In the genomic region with DNA sequence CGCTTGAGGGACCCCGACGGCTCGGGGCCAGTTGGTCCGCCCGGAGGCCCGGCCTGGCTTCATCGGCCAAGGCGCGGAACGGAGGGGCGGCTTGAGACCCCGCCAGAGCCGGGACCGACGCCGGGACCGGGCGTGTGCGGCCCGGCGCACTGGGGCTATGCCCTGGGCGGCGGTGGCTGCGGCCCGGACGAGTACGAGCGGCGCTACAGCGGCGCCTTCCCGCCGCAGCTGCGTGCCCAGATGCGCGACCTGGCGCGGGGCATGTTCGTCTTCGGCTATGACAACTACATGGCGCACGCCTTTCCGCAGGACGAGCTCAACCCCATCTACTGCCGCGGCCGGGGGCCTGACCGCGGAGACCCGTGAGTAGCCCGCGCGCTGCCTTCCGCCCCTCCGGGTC, we compare ENCODE assay signal across 8 mouse cellular contexts. TPM values are rescaled to one million over a fixed set of nuclear protein-coding genes. Genes with fewer than 3 reads are reported as not detected.
A peak's percentile ranks its signal among the peaks of the same experiment; 100 is the strongest.
DNase-seq lines count a peak whose midpoint lies in the region; ATAC-seq lines count a peak whose summit lies in the region.

No protein-coding gene starts in this region.

- H3K4me2 ChIP-seq in heart, embryonic 13.5 days: peak overlapping the region; percentile 89
- peak overlapping the region; percentile 65 for H3K4me2 ChIP-seq in stomach, embryonic 15.5 days

- no peaks in the 10 kb centered on the region for H3K27me3 ChIP-seq in heart, embryonic 13.5 days (replicated peaks)
- H3K27me3 ChIP-seq in megakaryocyte, embryonic 14.5 days (replicated peaks): no peaks in the 10 kb centered on the region
- H3K27me3 ChIP-seq in stomach, embryonic 15.5 days (replicated peaks): no peaks in the 10 kb centered on the region

- H3K9me3 ChIP-seq in heart, embryonic 13.5 days: no peaks in the 10 kb centered on the region
- no peaks in the 10 kb centered on the region for H3K9me3 ChIP-seq in megakaryocyte, embryonic 14.5 days
- no peaks in the 10 kb centered on the region for H3K9me3 ChIP-seq in stomach, embryonic 15.5 days

- peak overlapping the region; percentile 64 for H3K27ac ChIP-seq in heart, embryonic 13.5 days (replicated peaks)
- H3K27ac ChIP-seq in stomach, embryonic 15.5 days: peak overlapping the region; percentile 70

- peak overlapping the region; percentile 94 for H3K9ac ChIP-seq in heart, embryonic 13.5 days
- peak overlapping the region; percentile 75 for H3K9ac ChIP-seq in stomach, embryonic 15.5 days

- H3K36me3 ChIP-seq in heart, embryonic 13.5 days: peaks cover 7% of the 10 kb centered on the region
- peaks cover 44% of the 10 kb centered on the region for H3K36me3 ChIP-seq in megakaryocyte, embryonic 14.5 days (replicated peaks; ENCODE audit: low read length)
- no peaks in the 10 kb centered on the region for H3K36me3 ChIP-seq in stomach, embryonic 15.5 days

- H3K4me3 ChIP-seq in heart, embryonic 13.5 days: peak overlapping the region; percentile 96
- H3K4me3 ChIP-seq in megakaryocyte, embryonic 14.5 days (replicated peaks): peak overlapping the region; percentile 91
- H3K4me3 ChIP-seq in stomach, embryonic 15.5 days (replicated peaks): peak overlapping the region; percentile 85

- WGBS in heart, embryonic 13.5 days: 0% methylated on average over 52 of the region's 56 CpGs
- under 1% methylated on average over 56 of the region's 56 CpGs for WGBS in stomach, embryonic 15.5 days

- ATAC-seq in heart, embryonic 13.5 days (ENCODE audit: extremely low read depth, insufficient number of reproducible peaks, low FRiP score, low TSS enrichment): peak; percentile 26
- peak; percentile 10 for ATAC-seq in stomach, embryonic 15.5 days (ENCODE audit: insufficient read depth, low FRiP score, low read depth)

- peak; percentile 29 for DNase-seq in adrenal gland, adult 8-10 months
- DNase-seq in adrenal gland, adult 2 months: no peak
- peak; percentile 75 for DNase-seq in CD4-positive, CD25-positive, alpha-beta regulatory T cell, adult 2 months (ENCODE audit: low read depth, low spot score)
- DNase-seq in cerebellum, postnatal 36 days: peak; percentile 25 to 32
- peak; percentile 52 for DNase-seq in kidney, postnatal 14 days

- H3K4me1 ChIP-seq in heart, embryonic 13.5 days: peaks cover 23% of the 10 kb centered on the region
- peaks cover 72% of the 10 kb centered on the region for H3K4me1 ChIP-seq in megakaryocyte, embryonic 14.5 days
- H3K4me1 ChIP-seq in stomach, embryonic 15.5 days: peaks cover 8% of the 10 kb centered on the region; the same call in 1 of the 2 replicates

RNA-seq across cellular contexts. Expression of a gene that starts 0.4 kb away (rescaled TPM):
- total RNA-seq in adrenal gland, adult 8-10 months (2022): 10 to 100 TPM; 47.9 to 57.0 (median 51.4) TPM
- total RNA-seq in adrenal gland, adult 2 months (2021): 10 to 100 TPM; 37.3 to 53.9 TPM
- polyA plus RNA-seq in adrenal gland, adult 2 months (2012; rRNA removed): 24.5 and 29.4 TPM in 2 replicates
- polyA plus RNA-seq in heart, embryonic 13.5 days (2015; fragmentation: Nextera tagmentation; extraction: Ambion mirVana): 10.2 and 14.1 TPM in 2 replicates
- polyA plus RNA-seq in megakaryocyte, embryonic 14.5 days (2012; ENCODE audit: insufficient read depth, low replicate concordance): 26.4 and 31.0 TPM in 2 replicates
- 71.9 and 82.5 TPM in 2 replicates for polyA plus RNA-seq in stomach, embryonic 15.5 days (2015; fragmentation: Nextera tagmentation; extraction: Ambion mirVana)

RNA-seq across cellular contexts. Expression of a gene that starts 46.0 kb away (rescaled TPM):
- 100 to 1,000 TPM in 2 of 4 experiments, 10 to 100 TPM in 2; 96.7 to 128 (median 110) TPM for total RNA-seq in adrenal gland, adult 8-10 months (2022)
- total RNA-seq in adrenal gland, adult 2 months (2021): 100 to 1,000 TPM; 120 to 128 TPM
- 12.6 and 12.7 TPM in 2 replicates for polyA plus RNA-seq in adrenal gland, adult 2 months (2012; rRNA removed)
- polyA plus RNA-seq in heart, embryonic 13.5 days (2015; fragmentation: Nextera tagmentation; extraction: Ambion mirVana): 57.8 and 63.2 TPM in 2 replicates
- 4.7 and 9.1 TPM in 2 replicates for polyA plus RNA-seq in megakaryocyte, embryonic 14.5 days (2012; ENCODE audit: insufficient read depth, low replicate concordance)
- polyA plus RNA-seq in stomach, embryonic 15.5 days (2015; fragmentation: Nextera tagmentation; extraction: Ambion mirVana): 70.8 and 82.2 TPM in 2 replicates
